In the genomic region with DNA sequence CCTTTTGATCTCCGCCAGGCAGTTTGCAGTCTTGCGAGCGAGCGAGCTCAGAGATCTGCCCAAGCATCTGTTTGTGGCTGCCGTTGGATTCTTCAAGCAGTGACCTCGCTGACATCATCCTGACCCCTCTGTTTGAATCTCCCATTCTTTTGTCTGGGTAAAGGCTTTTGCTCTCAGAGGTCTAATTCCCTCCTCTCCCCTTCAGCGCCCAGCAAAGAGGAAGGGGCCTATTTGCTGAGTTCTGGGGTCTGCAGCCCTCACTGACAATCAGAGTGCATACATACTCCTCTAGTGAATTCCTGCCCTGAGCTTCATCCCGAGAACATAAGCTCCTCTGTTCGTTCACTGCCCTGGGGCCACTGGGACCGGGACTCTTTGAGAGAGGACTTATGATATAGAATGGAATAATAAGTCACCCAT, we compare ENCODE assay signal across 12 mouse cellular contexts.
DNase-seq lines count a peak whose midpoint lies in the region; ATAC-seq and TF ChIP-seq lines count a peak whose summit lies in the region.
"Had no signal": no experiment of that assay in that cellular context is flagged by ENCODE, and none has a peak within 500 bp of the region (broad histone marks: within the 10 kb centered on the region; RNA-seq: fewer than 3 reads in every experiment).

No protein-coding gene starts in this region.

- no peak overlapping the region for H3K4me3 ChIP-seq in kidney, embryonic 14.5 days (ENCODE audit: low read length)
- no peak overlapping the region for H3K4me3 ChIP-seq in kidney, adult 2 months (ENCODE audit: insufficient read depth, low read depth, low read length)
- no peak overlapping the region for H3K4me3 ChIP-seq in macrophage (ENCODE audit: inconsistent target)
- H3K4me3 ChIP-seq: gastrocnemius, adult 2 months; hindbrain, embryonic 15.5 days had no signal

- no peak for TF ChIP-seq POLR2A in kidney, adult 2 months (IDR thresholded peaks at IDR 0.05; ENCODE audit: low read depth, low read length)

- CTCF ChIA-PET in Patski (lab: Charles Lee), result interaction anchor here (0.8 to 3.4 kb wide), 17 partner anchors 9 to 106 kb away, joined by 3 to 17 read pairs (median 5); no protein-coding TSS in a partner anchor

- H3K4me2 ChIP-seq in kidney, embryonic 14.5 days (replicated peaks; ENCODE audit: low read depth, low read length), result no peak overlapping the region
- H3K4me2 ChIP-seq: hindbrain, embryonic 15.5 days had no signal

- in situ Hi-C loops in Patski (cut with MboI; ENCODE audit: low pct_unique_long_range_greater_than_20kb), result loop anchor here (5.0 kb wide), 2 partner anchors 86 to 174 kb away; no protein-coding TSS in a partner anchor

- no peaks in the 10 kb centered on the region for H3K9me3 ChIP-seq in kidney, embryonic 14.5 days (ENCODE audit: control insufficient read depth, low read length)
- H3K9me3 ChIP-seq: G1E; hindbrain, embryonic 15.5 days had no signal

- POLR2A ChIA-PET in Patski (lab: Charles Lee), result interaction anchor here (1.0 to 1.3 kb wide), 4 partner anchors 14 to 43 kb away, joined by 3 to 5 read pairs (median 4); no protein-coding TSS in a partner anchor

- H3K36me3 ChIP-seq in kidney, embryonic 14.5 days (ENCODE audit: control insufficient read depth, insufficient read depth, low read length), result no peaks in the 10 kb centered on the region
- no peaks in the 10 kb centered on the region for H3K36me3 ChIP-seq in kidney, adult 2 months (ENCODE audit: control insufficient read depth, insufficient read depth, low read length)
- no peaks in the 10 kb centered on the region for H3K36me3 ChIP-seq in macrophage (ENCODE audit: inconsistent target)
- H3K36me3 ChIP-seq: G1E; hindbrain, embryonic 15.5 days had no signal

- no peaks in the 10 kb centered on the region for H3K27me3 ChIP-seq in kidney, embryonic 14.5 days (ENCODE audit: control insufficient read depth, insufficient read depth, low read length)
- no peaks in the 10 kb centered on the region for H3K27me3 ChIP-seq in kidney, adult 2 months (replicated peaks; ENCODE audit: control insufficient read depth, insufficient read depth, low read length)
- H3K27me3 ChIP-seq in Patski, result no peaks in the 10 kb centered on the region
- H3K27me3 ChIP-seq: hindbrain, embryonic 15.5 days had no signal

- ATAC-seq in kidney, embryonic 14.5 days (ENCODE audit: low FRiP score, low TSS enrichment), result 0 out of 2 replicates have a peak, but pooled peaks have one; percentile 16
- peak; percentile 42 for ATAC-seq in Patski

- 41% methylated on average over 10 of the region's 10 CpGs for WGBS in kidney, embryonic 14.5 days
- 72% methylated on average over 10 of the region's 10 CpGs for WGBS in kidney, adult 2 months
- WGBS in macrophage (ENCODE audit: missing documents), result 91% methylated on average over 10 of the region's 10 CpGs

- H3K4me1 ChIP-seq in kidney, embryonic 14.5 days (ENCODE audit: control insufficient read depth, insufficient read depth, low read length), result peaks cover 10% of the 10 kb centered on the region
- peaks cover 5% of the 10 kb centered on the region; the same call in 1 of the 2 replicates for H3K4me1 ChIP-seq in kidney, adult 2 months (ENCODE audit: control insufficient read depth, insufficient read depth, low read length)

- H3K27ac ChIP-seq in kidney, embryonic 14.5 days (ENCODE audit: low read depth, low read length), result 0 out of 2 replicates have a peak overlapping the region, but pooled peaks have one; percentile 7
- H3K27ac ChIP-seq in kidney, adult 2 months (ENCODE audit: insufficient read depth, low read depth, low read length), result no peak overlapping the region
- peak overlapping the region; percentile 94 for H3K27ac ChIP-seq in macrophage
- H3K27ac ChIP-seq: gastrocnemius, adult 2 months; hindbrain, embryonic 15.5 days had no signal

- H3K9ac ChIP-seq in kidney, embryonic 14.5 days (ENCODE audit: low read depth, low read length), result no peak overlapping the region
- H3K9ac ChIP-seq: hindbrain, embryonic 15.5 days had no signal

- no peak for DNase-seq in kidney, adult 2 months
- DNase-seq in Patski (ENCODE audit: low read depth, low spot score), result no peak
- peak; percentile 82 for DNase-seq in embryo, embryonic 9.5 days (ENCODE audit: extremely low spot score)
- DNase-seq in cerebellum, postnatal 36 days, result no peak
- no peak for DNase-seq in right cerebral cortex, postnatal 25 days
- DNase-seq: adrenal gland, postnatal 36 days; gastrocnemius, adult 2 months; lung, postnatal 4 days had no signal

- no peak for TF ChIP-seq CTCF in kidney, adult 2 months (conservative IDR thresholded peaks at IDR 0.05; ENCODE audit: insufficient read depth, insufficient read length, low read depth, low read length)
- TF ChIP-seq CTCF in Patski (IDR thresholded peaks at IDR 0.05), result no peak

- H3K79me2 ChIP-seq in macrophage (ENCODE audit: inconsistent target), result no peaks in the 10 kb centered on the region
